Comparison of ENCODE assay signal across 18 mouse cellular contexts in the genomic region with DNA sequence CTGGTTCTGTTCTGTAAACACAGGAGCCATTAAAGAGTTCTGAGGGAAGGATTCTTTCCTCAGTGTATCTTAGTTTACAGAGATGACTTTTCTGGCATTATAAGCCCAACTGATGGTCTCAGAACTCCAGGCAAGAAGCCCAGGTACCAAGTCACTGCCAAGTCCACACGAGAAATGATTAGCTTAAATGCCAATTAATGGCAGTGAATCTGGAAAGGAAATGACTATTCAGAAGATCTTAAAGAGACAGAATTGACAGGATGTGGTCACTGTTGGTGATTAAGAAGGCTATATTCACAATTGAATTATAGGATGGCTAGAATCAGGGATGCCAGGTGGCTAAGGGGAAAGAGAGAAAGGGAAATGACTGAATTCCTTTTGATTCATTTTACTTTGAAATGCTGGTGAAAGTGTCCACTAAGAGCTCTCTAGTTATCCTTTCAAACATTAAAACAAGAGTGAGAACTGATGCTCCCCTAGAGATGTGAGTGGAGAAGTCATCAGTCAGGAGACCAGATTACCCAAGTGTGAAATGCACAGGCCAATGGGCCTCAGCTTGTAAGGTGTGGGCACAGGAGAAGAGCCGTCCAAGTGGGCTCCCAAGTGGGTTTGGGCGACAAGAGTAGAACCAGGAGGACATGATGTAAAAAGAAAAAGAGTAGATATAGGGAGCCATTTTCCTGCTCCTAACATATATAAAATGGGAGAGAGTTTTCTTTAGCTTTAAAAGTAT.
DNase-seq lines count a peak whose midpoint lies in the region; ATAC-seq lines count a peak whose summit lies in the region.
"Had no signal": no experiment of that assay in that cellular context is flagged by ENCODE, and none has a peak within 500 bp of the region (broad histone marks: within the 10 kb centered on the region; RNA-seq: fewer than 3 reads in every experiment).

No protein-coding gene starts in this region.

- no peak overlapping the region for H3K4me2 ChIP-seq in forebrain, embryonic 16.5 days (ENCODE audit: low read length)
- H3K4me2 ChIP-seq in forebrain, embryonic 12.5 days, result no peak overlapping the region
- H3K4me2 ChIP-seq: hindbrain, embryonic 12.5 days had no signal

- H3K36me3 ChIP-seq in forebrain, embryonic 16.5 days (ENCODE audit: control insufficient read depth, insufficient read depth), result no peaks in the 10 kb centered on the region
- no peaks in the 10 kb centered on the region for H3K36me3 ChIP-seq in forebrain, embryonic 12.5 days (replicated peaks)
- H3K36me3 ChIP-seq: embryonic facial prominence, embryonic 10.5 days; hindbrain, embryonic 12.5 days had no signal

- H3K9ac ChIP-seq in forebrain, embryonic 16.5 days (replicated peaks; ENCODE audit: low read depth, low read length), result no peak overlapping the region
- no peak overlapping the region for H3K9ac ChIP-seq in forebrain, embryonic 12.5 days
- H3K9ac ChIP-seq: forebrain, postnatal 0 days; hindbrain, embryonic 12.5 days had no signal

- no peaks in the 10 kb centered on the region for H3K9me3 ChIP-seq in forebrain, embryonic 16.5 days (ENCODE audit: control insufficient read depth, low read length)
- no peaks in the 10 kb centered on the region for H3K9me3 ChIP-seq in forebrain, embryonic 12.5 days
- H3K9me3 ChIP-seq: embryonic facial prominence, embryonic 10.5 days; hindbrain, embryonic 12.5 days had no signal

- no peak for ATAC-seq in forebrain, embryonic 16.5 days
- ATAC-seq in forebrain, embryonic 12.5 days (ENCODE audit: low FRiP score), result no peak
- ATAC-seq: forebrain, postnatal 0 days; hindbrain, embryonic 16.5 days had no signal

- 0 out of 2 replicates have a peak overlapping the region, but pooled peaks have one; percentile 13 for H3K27ac ChIP-seq in forebrain, embryonic 16.5 days (ENCODE audit: low read length)
- H3K27ac ChIP-seq in forebrain, embryonic 12.5 days, result no peak overlapping the region
- H3K27ac ChIP-seq: embryonic facial prominence, embryonic 10.5 days; hindbrain, embryonic 12.5 days had no signal

- no peaks in the 10 kb centered on the region for H3K27me3 ChIP-seq in forebrain, embryonic 16.5 days (replicated peaks; ENCODE audit: control insufficient read depth, insufficient read depth, low read length)
- H3K27me3 ChIP-seq in forebrain, embryonic 12.5 days, result no peaks in the 10 kb centered on the region
- H3K27me3 ChIP-seq: hindbrain, embryonic 12.5 days had no signal

- peak; percentile 28 to 30 for DNase-seq in cerebellum, adult 18-20 months
- no peak for DNase-seq in cerebellum, adult 8-10 months
- DNase-seq in Muller cell, postnatal 12 days (ENCODE audit: inconsistent ontology term), result peak; percentile 56
- no peak for DNase-seq in adrenal gland, postnatal 25 days
- no peak for DNase-seq in neural tube, embryonic 10.5 days (ENCODE audit: extremely low spot score, low spot score)
- DNase-seq: adrenal gland, adult 8-10 months; B cell, adult 2 months; forebrain, postnatal 0 days; gastrocnemius, postnatal 14 days; heart, postnatal 10 days; heart, postnatal 4 days; kidney, adult 11 months; kidney, adult 9 months had no signal

- no peak overlapping the region for H3K4me3 ChIP-seq in forebrain, embryonic 16.5 days (replicated peaks; ENCODE audit: low read length)
- no peak overlapping the region for H3K4me3 ChIP-seq in forebrain, embryonic 12.5 days (replicated peaks)
- H3K4me3 ChIP-seq: embryonic facial prominence, embryonic 10.5 days; hindbrain, embryonic 12.5 days had no signal

- peaks cover 4% of the 10 kb centered on the region; the same call in 1 of the 2 replicates for H3K4me1 ChIP-seq in forebrain, embryonic 16.5 days (replicated peaks; ENCODE audit: control insufficient read depth, insufficient read depth, low read length)
- peaks cover 11% of the 10 kb centered on the region for H3K4me1 ChIP-seq in forebrain, embryonic 12.5 days

- 66% methylated on average over 3 of the region's 3 CpGs for WGBS in forebrain, embryonic 16.5 days
- 80% methylated on average over 3 of the region's 3 CpGs for WGBS in forebrain, embryonic 12.5 days

Comparison
In these comparisons a context has a peak if more than half of its experiments do, and no peak if none do; other contexts are left out.
1. DNase-seq: peak in cerebellum, adult 18-20 months (2 of 2) and Muller cell, postnatal 12 days (single experiment); none in cerebellum, adult 8-10 months (single experiment), adrenal gland, postnatal 25 days (single experiment) and neural tube, embryonic 10.5 days (single experiment).